Mouse (Mus musculus) large intestine, adult 2 months (tissue): ENCODE results near the gene Mettl21e. TPM values are rescaled to one million over a fixed set of nuclear protein-coding genes. Genes with fewer than 3 reads are reported as not detected.
"Not testable (repeated sequence)": the region's sequence is repeated elsewhere in the genome, so short reads cannot be mapped to it uniquely, and the experiment has no call there.

Experiments used
- DNase-seq: peaks from one replicate; pipeline ENCODE4 v3.0.0-alpha.2; 2012; ENCODE audit warnings: low read depth, low spot score
- WGBS: fragments of 180-500 bp; shearing (Covaris S2); methylation state at CpG from one replicate; pipeline ENCODE4 v1.1.7; 2018; 5-methylcytosine and 5-hydroxymethylcytosine counted together
- polyA plus RNA-seq: library from polyadenylated mRNA; depleted of rRNA; stranded (reverse); fragments of >200 nt; gene quantifications from 2 replicates; pipeline ENCODE4 v1.2.3, GENCODE M21; 2012; rRNA removed

Gene Mettl21e
- not detected in 2 replicates for polyA plus RNA-seq

- DNase-seq = no peak
- WGBS = 56% methylated on average over 1 of the region's 1 CpGs
These were observed at the start of gene Mettl21e for GRCm38 (mm10) chr1:44218876-44219275. Mettl21e (minus strand) TSS chr1:44218961.

DNA sequence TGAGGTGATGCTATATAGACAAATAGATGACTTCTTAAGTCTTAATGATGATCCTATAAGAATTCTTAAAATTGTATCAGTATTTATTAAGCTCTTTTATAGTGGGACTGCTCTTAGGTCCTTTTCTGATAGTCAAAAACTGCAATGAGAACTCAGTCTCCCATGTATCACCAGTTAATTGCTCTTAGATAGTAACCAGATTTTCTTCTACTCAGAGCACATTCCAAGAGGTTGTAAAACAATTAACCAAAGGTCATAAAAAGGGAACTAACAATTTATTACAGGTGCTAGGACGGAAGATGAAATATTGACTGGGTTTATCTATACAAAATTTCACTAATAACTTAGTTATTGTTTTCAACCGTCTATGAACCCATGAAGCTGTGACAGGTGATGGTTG is 21.7 kb upstream of the Mettl21e start:
- 20% methylated on average over 2 of the region's 2 CpGs for WGBS

DNA sequence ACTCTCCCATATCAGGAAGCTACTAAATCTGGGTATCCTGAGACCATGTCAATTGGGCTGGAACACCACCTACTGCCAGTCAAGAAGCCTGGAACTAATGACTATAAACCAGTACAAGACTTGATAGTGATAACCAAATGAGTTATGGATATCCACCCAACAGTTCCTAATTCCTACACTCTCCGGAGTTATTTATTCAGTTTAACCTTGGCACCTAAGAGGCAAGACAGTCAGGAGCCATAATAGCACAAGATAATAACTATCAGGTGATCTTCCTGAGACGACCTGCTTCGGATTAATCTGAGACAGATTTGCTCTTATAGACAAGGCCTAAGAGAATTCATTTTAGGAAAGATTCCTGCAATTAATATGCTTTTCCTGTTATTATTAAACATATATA is 21.2 kb upstream of the Mettl21e start:
- no peak for DNase-seq
- 60% methylated on average over 3 of the region's 3 CpGs for WGBS

More for the DNA sequence above, 21.7 kb upstream of the Mettl21e start:
- DNase-seq = not testable (repeated sequence)

DNA sequence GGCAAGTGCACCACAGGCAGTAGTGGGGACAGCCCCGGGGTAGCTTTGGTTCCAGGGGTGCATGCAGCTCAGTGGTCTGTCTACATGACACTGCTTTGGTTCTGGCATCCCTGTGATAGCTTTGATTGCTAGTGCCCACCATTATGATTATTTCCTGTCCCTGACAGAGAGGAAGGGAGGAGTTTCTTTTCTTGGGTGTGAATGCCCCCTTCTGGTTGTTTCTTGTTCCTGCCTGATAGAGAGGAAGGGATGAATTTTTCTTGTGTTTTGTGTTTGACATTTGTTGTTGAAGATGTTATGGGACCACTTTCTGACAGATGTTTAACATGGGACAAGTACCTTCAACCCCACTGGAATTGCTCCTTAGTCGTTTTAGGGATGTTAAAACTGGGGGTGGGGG is 18.5 kb upstream of the Mettl21e start:
- 92% methylated on average over 2 of the region's 2 CpGs for WGBS
- DNase-seq = no peak

DNA sequence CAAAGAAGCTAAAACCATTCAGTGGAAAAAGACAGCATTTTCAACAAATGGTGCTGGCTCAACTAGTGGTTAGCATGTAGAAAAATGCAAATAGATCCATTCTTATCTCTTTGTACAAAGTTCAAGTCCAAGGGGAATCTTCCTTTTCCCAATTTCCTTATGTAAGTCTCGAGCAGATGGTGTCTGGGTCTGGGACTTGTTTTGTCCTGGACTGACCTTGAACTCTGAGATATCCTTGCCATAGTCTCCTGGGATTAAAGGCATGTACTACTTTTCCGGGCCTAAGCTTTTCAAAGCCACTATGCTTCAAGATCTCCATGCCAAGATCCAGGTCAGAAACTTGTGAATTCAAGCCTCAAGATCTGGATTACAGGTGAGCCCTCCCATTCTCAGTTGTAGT is 16.6 kb upstream of the Mettl21e start:
- 60% methylated on average over 2 of the region's 2 CpGs for WGBS
- no peak for DNase-seq

DNA sequence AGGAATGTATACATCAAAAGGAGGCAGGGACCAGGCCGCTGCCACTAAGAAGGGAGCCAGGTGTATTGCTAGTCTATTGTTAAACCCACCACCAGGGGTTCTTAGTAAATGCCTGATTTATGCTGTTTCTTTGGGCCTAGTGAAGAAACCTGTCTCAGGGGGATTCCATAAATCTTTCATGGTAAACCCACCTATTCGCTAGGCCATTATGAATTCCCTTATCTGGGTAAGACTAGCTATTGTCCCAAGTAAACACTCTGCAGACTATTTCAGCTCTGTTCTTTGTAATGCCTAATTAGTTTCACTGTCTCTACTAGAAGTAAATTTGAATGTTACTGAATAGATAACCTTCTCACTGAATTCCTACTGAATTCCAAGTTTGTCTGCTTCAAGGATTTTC is 15.8 kb upstream of the Mettl21e start:
- 95% methylated on average over 2 of the region's 2 CpGs for WGBS
- DNase-seq = not testable (repeated sequence)

GRCm38 (mm10) chr1:44229044-44229443 is 10.3 kb upstream of the Mettl21e start:
- DNase-seq = no peak
- WGBS = 25% methylated on average over 2 of the region's 2 CpGs

DNA sequence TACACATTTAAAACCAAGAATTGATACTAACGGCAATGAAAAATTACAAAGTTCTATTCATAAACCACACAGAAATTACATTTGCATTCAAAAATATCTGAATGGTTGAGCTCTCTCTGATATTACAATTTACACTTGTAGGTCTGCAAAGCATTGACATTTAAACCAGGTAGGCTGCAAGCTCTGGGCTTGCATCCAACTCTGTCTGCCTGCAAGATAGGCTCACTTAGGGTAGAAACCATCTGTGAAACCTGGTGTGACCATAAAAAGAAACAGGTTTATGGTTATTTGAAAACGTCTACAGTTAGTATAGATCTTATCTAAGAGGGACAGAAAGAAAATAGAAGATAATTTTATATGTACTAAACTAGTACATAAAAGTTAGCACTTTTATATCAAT is 1.6 kb downstream of the Mettl21e start:
- WGBS = 49% methylated on average over 2 of the region's 2 CpGs
- no peak for DNase-seq

DNA sequence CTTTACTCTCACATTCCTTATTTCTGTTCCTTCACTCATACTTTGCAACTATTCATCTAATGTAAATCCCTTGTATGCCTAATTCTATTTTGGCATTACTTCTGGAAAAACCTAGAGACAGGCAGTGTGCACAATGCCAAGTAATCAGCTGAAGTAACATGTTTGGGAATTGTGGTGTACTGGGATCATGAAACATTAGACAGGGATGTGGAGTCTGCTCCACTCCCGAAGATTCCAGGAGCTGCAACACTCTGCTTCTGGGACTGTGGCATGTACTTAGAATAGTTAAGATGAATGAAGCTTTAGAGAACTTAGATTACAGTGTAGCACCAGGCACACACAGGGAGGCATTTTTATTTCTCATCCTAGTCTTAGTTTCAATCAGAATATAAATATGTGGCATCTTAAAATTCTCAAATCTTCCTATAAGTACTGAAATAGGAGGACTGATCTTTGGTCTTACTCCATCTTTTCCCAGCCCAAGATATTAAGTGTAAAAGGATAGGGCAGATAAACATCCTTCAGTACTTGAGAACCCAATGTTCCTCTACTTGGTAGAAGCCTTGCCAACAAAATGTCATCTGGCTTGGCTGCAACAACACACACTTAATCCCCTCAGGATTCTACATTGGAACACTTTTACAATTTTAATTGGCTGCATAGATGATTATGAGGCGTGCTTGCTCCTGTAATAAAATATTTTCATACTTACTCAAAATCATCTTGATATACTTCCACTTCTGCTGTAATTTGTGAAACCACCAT is 2.2 kb downstream of the Mettl21e start:
- no peak for DNase-seq

DNA sequence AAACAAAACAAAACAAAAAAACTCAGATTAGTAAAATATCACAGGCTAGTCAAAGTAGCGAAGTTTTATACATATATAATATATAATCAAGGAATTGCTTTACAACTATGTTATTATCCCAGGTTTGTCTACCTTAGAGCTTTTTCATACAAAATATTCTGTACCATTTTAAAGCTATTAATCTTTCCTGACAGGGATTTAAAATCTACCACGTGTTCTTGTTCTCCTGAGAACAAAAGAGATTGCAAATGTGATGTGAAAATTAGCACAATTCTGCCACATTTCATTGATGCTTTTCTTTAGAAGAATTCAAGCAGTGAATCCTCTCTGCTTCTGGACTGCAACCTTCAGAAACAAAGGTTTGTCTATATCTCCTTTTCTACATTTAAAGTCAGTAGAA is 4.3 kb downstream of the Mettl21e start:
- WGBS = 50% methylated on average over 2 of the region's 2 CpGs
- no peak for DNase-seq

More for the DNA sequence above, 2.2 kb downstream of the Mettl21e start:
- WGBS = 42% methylated on average over 2 of the region's 2 CpGs

DNA sequence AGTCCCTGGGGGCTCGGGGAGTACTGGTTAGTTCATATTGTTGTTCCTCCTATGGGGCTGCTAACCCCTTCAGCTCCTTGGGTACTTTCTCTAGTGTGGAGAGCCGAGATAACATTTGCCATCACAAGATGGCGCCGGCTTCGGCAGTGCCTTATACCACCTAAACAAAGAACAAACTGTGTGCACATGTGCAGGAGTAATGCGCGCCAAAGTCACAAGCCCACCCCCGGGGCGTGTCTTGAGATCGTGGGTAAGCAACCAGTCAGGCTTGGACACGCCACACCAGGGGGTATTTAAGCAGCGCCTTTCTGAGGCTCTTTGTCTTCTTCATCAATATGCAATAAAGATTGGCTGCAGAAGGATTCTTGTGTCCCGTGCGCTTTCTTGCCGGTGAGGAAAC is 15.9 kb downstream of the Mettl21e start:
- 89% methylated on average over 15 of the region's 15 CpGs for WGBS
- DNase-seq = no peak

DNA sequence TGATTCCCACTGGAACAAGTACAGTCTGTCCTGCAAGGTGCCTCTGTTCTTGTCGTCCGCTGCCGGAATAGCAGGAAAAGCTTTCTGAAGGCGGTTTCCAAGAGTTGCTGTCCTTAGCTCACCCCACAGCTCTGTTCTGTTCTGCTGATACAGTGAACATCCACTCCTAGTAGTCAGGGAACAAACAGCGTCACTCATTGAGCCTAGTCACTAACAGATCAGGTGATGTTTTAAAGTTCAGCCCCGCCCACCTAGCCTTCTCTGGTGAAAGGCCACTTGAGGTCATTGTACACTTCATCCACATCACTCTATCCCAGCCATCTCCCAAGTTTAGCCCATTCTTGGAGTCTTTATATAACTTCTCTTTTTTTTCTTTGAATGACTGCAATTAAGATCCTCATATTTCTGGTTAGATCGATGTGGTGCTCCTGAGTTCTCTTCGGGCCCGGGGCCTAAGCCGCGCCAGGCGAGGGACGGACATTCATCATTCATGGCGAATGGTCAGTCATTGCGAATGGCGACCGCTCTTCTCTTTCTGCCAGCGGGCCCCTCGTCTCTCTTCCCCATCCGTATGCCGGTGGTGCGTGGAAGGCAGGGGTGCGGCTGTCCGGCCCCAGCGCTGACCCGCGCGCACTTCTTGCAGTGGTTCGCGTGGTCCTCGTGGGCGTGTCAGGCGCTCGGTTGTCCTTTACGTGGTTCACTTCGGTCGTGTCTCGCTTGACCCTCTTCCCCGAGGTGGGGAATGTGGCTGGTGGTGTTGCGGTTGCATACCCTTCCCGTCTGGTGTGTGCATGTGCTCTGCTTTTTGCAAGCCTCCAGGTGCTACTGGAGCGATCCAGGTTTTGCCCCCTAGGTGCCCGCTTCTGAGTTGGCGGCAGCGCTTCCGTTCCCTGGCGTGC is 20.2 kb downstream of the Mettl21e start:
- peak; percentile 16 for DNase-seq
- WGBS = 17% methylated on average over 47 of the region's 47 CpGs

GRCm38 (mm10) chr1:44186396-44186795 is 32.4 kb downstream of the Mettl21e start:
- no peak for DNase-seq

DNA sequence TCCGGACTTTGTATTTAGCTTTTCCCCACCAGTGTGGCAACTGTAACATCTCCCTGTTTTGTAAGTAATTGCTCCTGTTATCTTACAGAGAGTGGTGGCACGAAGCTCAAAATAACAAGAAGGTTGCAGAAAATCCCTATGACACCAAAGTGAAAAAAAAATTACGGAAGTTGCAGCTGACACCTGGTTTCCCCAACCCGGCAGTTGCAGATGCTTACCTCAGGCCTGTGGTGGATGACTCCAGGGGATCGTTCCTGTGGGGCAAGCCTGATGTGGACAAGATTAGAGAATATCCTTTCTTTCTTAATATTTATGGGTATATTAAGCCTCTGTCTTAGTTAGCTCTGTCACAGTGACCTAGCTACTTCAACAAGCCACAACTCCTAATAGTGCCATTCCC is 40.7 kb downstream of the Mettl21e start:
- no peak for DNase-seq
- 94% methylated on average over 5 of the region's 5 CpGs for WGBS

- 80% methylated on average over 8 of the region's 8 CpGs for WGBS
- DNase-seq = no peak
These were observed 44.9 kb downstream of the Mettl21e start for GRCm38 (mm10) chr1:44173903-44174302.

- DNase-seq = no peak
- WGBS = 97% methylated on average over 4 of the region's 4 CpGs
These were observed 46.1 kb downstream of the Mettl21e start for GRCm38 (mm10) chr1:44172656-44173055.

- no peak for DNase-seq
- WGBS = 96% methylated on average over 3 of the region's 3 CpGs
These were observed 50.8 kb downstream of the Mettl21e start for GRCm38 (mm10) chr1:44167859-44168383.

DNA sequence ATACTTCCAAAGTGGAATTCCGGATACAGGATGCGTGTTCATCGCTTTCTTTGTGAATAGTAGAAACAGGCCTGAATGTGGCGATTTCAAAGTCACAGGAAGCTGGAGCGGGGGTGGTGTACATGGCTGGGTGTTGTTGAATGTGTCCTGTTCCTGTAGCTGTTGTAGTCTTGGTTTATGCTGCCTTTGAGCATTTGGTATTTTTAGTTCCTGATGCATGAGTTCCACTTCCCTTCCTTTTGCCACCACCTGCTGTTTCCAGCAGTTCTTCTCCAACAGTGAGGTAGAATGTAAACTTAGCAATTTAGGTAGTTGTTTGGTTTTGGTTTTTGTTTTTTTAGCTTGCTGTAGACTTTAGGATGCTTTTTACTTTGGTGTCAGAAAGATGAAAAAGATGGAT is 56.4 kb downstream of the Mettl21e start:
- WGBS = 87% methylated on average over 5 of the region's 5 CpGs

DNA sequence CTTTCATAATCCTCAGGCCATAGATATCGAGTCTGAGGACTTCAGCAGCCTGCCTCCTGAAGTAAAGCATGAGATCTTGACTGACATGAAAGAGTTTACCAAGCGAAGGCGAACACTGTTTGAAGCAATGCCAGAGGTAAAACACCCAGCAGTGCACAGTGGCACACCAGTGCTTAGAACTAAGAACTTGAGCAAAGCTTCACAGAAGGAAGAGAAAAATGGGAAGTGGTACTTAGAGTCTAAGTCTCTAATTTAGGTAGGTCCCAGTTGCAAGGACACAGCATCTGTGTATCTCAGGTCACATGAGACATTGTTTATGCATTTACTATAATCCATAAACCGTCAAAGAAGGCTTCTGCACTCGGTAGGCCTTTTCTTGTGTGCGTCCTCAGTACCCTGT is 56.9 kb downstream of the Mettl21e start:
- DNase-seq = no peak
- 89% methylated on average over 6 of the region's 6 CpGs for WGBS

More for the DNA sequence above, 56.4 kb downstream of the Mettl21e start:
- no peak for DNase-seq

- no peak for DNase-seq
- 90% methylated on average over 6 of the region's 6 CpGs for WGBS
These were observed 60.4 kb downstream of the Mettl21e start for GRCm38 (mm10) chr1:44158317-44158716.
